Mouse (Mus musculus) thymus, postnatal 36 days (tissue): ENCODE data around the gene Tex30.

Source experiments
- DNase-seq, 2 experiments: peaks; one replicate each; pipeline ENCODE4 v3.0.0; 2022; ENCODE audit warnings: mixed read lengths in 2 of 2

The Tex30 gene

GRCm38 (mm10) chr1:44041797-44042554 lies 60.3 kb downstream of the Tex30 start:
- peak; percentile 61 to 72 for DNase-seq
